Mouse (Mus musculus) CH12.LX (cell line): Measurements from ENCODE around the gene Ccdc159. TPM values are rescaled to one million over a fixed set of nuclear protein-coding genes. Genes with fewer than 3 reads are reported as not detected.

ENCODE experiments used
- DNase-seq: peaks from one replicate; pipeline ENCODE4 v3.0.0-alpha.2; 2013; ENCODE audit errors: extremely low read depth
- H3K27ac ChIP-seq: 2 replicates; pipeline ENCODE4 v1.5.1; 2012; ENCODE audit warnings: low read depth, mild to moderate bottlenecking, control low read depth, moderate library complexity; ENCODE audit not compliant: insufficient read depth
- H3K27me3 ChIP-seq: replicated peaks from 2 replicates; pipeline ENCODE3; 2012; ENCODE audit warnings: inconsistent platforms
- H3K36me3 ChIP-seq, 2 experiments: replicated peaks in 1 of 2; 2 replicates each; pipeline versions ENCODE3 to v1.6.1; 2012; ENCODE audit warnings: inconsistent platforms in 1 of 2, low read length in 1 of 2, mild to moderate bottlenecking in 1 of 2, mixed read lengths in 1 of 2, moderate library complexity in 1 of 2; ENCODE audit not compliant: control insufficient read depth in 1 of 2, insufficient read depth in 1 of 2
- H3K4me1 ChIP-seq, 2 experiments: 2 replicates each; pipeline ENCODE4 v1.6.1; 2012; ENCODE audit warnings: inconsistent platforms in 1 of 2, moderate library complexity in 1 of 2; ENCODE audit not compliant: insufficient read depth in 2 of 2, control insufficient read depth in 1 of 2
- H3K4me2 ChIP-seq: 2 replicates; pipeline ENCODE4 v1.6.1; 2012; ENCODE audit warnings: low read depth, mild to moderate bottlenecking, control low read depth; ENCODE audit not compliant: poor library complexity, insufficient read depth, severe bottlenecking
- H3K4me3 ChIP-seq, 3 experiments: fragments of 150-350 bp in 1 of 3; sonication (generic) in 1 of 3; replicated peaks in 1 of 3; 2 replicates each; pipeline versions ENCODE3 to v1.5.1; 2011 to 2012; ENCODE audit warnings: low read depth in 2 of 3, low read length in 2 of 3, mild to moderate bottlenecking in 2 of 3, moderate library complexity in 2 of 3, control low read depth in 1 of 3, improper control_type of control experiment in 1 of 3, inconsistent platforms in 1 of 3, mixed read lengths in 1 of 3; ENCODE audit not compliant: poor library complexity in 1 of 3
- H3K79me2 ChIP-seq: replicated peaks from 2 replicates; pipeline ENCODE4 v1.6.1; 2012; ENCODE audit warnings: mild to moderate bottlenecking, moderate library complexity; ENCODE audit not compliant: control insufficient read depth, poor library complexity, insufficient read depth, severe bottlenecking; ENCODE audit errors: extremely low read depth
- H3K9ac ChIP-seq: 2 replicates; pipeline ENCODE4 v1.6.1; 2012; ENCODE audit warnings: low read depth, mild to moderate bottlenecking, control low read depth, moderate library complexity; ENCODE audit not compliant: insufficient read depth
- H3K9me3 ChIP-seq: replicated peaks from 2 replicates; pipeline ENCODE3; 2012; ENCODE audit warnings: low read length, inconsistent platforms, mixed read lengths
- BHLHE40 ChIP-seq: IDR thresholded peaks from 2 replicates; pipeline ENCODE4 v1.6.1; 2011; ENCODE audit warnings: mild to moderate bottlenecking, low read depth, low read length, improper control_type of control experiment
- CHD2 ChIP-seq: IDR thresholded peaks from 2 replicates; pipeline ENCODE4 v1.6.1; 2011; ENCODE audit warnings: low read length, improper control_type of control experiment
- CTCF ChIP-seq, 2 experiments: IDR thresholded peaks in 1 of 2; conservative IDR thresholded peaks in 1 of 2; 2 replicates each; pipeline ENCODE4 v1.5.1; 2011 to 2012; ENCODE audit warnings: low read depth in 2 of 2, low read length in 2 of 2, improper control_type of control experiment in 1 of 2, inconsistent platforms in 1 of 2, mild to moderate bottlenecking in 1 of 2, moderate library complexity in 1 of 2
- ELF1 ChIP-seq: IDR thresholded peaks from 2 replicates; pipeline ENCODE4 v1.6.1; 2014; ENCODE audit warnings: low read depth, mild to moderate bottlenecking, inconsistent platforms, low read length, improper control_type of control experiment
- EP300 ChIP-seq: IDR thresholded peaks from 2 replicates; pipeline ENCODE4 v1.6.1; 2011; ENCODE audit warnings: low read length, improper control_type of control experiment
- ETS1 ChIP-seq: conservative IDR thresholded peaks from 2 replicates; pipeline ENCODE4 v1.6.1; 2012; ENCODE audit warnings: low read depth, mild to moderate bottlenecking, inconsistent platforms, low read length, improper control_type of control experiment, moderate library complexity
- GABPA ChIP-seq: IDR thresholded peaks from 2 replicates; pipeline ENCODE4 v1.6.1; 2012; ENCODE audit warnings: low read depth, low read length, improper control_type of control experiment, inconsistent platforms; ENCODE audit not compliant: insufficient replicate concordance
- HCFC1 ChIP-seq: IDR thresholded peaks from 2 replicates; pipeline ENCODE4 v1.6.1; 2012; ENCODE audit warnings: low read depth, mild to moderate bottlenecking, inconsistent platforms, low read length, improper control_type of control experiment
- JUN ChIP-seq: IDR thresholded peaks from 2 replicates; pipeline ENCODE4 v1.6.1; 2011; ENCODE audit warnings: low read depth, mild to moderate bottlenecking, low read length, improper control_type of control experiment, moderate library complexity; ENCODE audit not compliant: insufficient read depth
- JUND ChIP-seq: conservative IDR thresholded peaks from 2 replicates; pipeline ENCODE4 v1.6.1; 2011; ENCODE audit warnings: low read depth, low read length, improper control_type of control experiment
- MAFK ChIP-seq: IDR thresholded peaks from 2 replicates; pipeline ENCODE4 v1.6.1; 2011; ENCODE audit warnings: low read length, improper control_type of control experiment; ENCODE audit not compliant: insufficient replicate concordance
- MAX ChIP-seq: IDR thresholded peaks from 2 replicates; pipeline ENCODE4 v1.6.1; 2011; ENCODE audit warnings: low read length, improper control_type of control experiment
- MAZ ChIP-seq: IDR thresholded peaks from 2 replicates; pipeline ENCODE4 v1.6.1; 2012; ENCODE audit warnings: low read depth, mild to moderate bottlenecking, inconsistent platforms, low read length, improper control_type of control experiment, moderate library complexity
- MEF2A ChIP-seq: IDR thresholded peaks from 2 replicates; pipeline ENCODE4 v1.6.1; 2014; ENCODE audit warnings: low read depth, mild to moderate bottlenecking, inconsistent platforms, low read length, improper control_type of control experiment, borderline replicate concordance
- MXI1 ChIP-seq: IDR thresholded peaks from 2 replicates; pipeline ENCODE4 v1.6.1; 2011; ENCODE audit warnings: mild to moderate bottlenecking, low read depth, low read length, improper control_type of control experiment
- MYC ChIP-seq: IDR thresholded peaks from 2 replicates; pipeline ENCODE4 v1.6.1; 2011; ENCODE audit warnings: low read depth, mild to moderate bottlenecking, improper control_type of control experiment, low read length
- NELFE ChIP-seq: IDR thresholded peaks from 2 replicates; pipeline ENCODE4 v1.6.1; 2011; ENCODE audit warnings: low read depth, low read length, improper control_type of control experiment
- NRF1 ChIP-seq: IDR thresholded peaks from 2 replicates; pipeline ENCODE4 v1.6.1; 2014; ENCODE audit warnings: low read depth, mild to moderate bottlenecking, inconsistent platforms, low read length, improper control_type of control experiment, moderate library complexity
- POLR2A ChIP-seq: IDR thresholded peaks from 2 replicates; pipeline ENCODE4 v1.6.1; 2011; ENCODE audit warnings: low read depth, mild to moderate bottlenecking, improper control_type of control experiment, low read length
- RAD21 ChIP-seq: IDR thresholded peaks from 2 replicates; pipeline ENCODE4 v1.6.1; 2011; ENCODE audit warnings: low read depth, mild to moderate bottlenecking, low read length, improper control_type of control experiment, moderate library complexity
- RCOR1 ChIP-seq: conservative IDR thresholded peaks from 2 replicates; pipeline ENCODE4 v1.6.1; 2012; ENCODE audit warnings: low read depth, mild to moderate bottlenecking, inconsistent platforms, low read length, improper control_type of control experiment
- SIN3A ChIP-seq: IDR thresholded peaks from 2 replicates; pipeline ENCODE4 v1.6.1; 2012; ENCODE audit warnings: low read length, improper control_type of control experiment, inconsistent platforms
- SMC3 ChIP-seq: IDR thresholded peaks from 2 replicates; pipeline ENCODE4 v1.6.1; 2011; ENCODE audit warnings: low read depth, low read length, improper control_type of control experiment
- TBP ChIP-seq: conservative IDR thresholded peaks from 2 replicates; pipeline ENCODE4 v1.6.1; 2011; ENCODE audit warnings: low read depth, low read length, improper control_type of control experiment
- TCF12 ChIP-seq: IDR thresholded peaks from 2 replicates; pipeline ENCODE4 v1.6.1; 2014; ENCODE audit warnings: low read depth, mild to moderate bottlenecking, inconsistent platforms, low read length, improper control_type of control experiment
- UBTF ChIP-seq: IDR thresholded peaks from 2 replicates; pipeline ENCODE4 v1.6.1; 2012; ENCODE audit warnings: low read depth, mild to moderate bottlenecking, inconsistent platforms, low read length, improper control_type of control experiment, moderate library complexity
- USF1 ChIP-seq: IDR thresholded peaks from 2 replicates; pipeline ENCODE4 v1.6.1; 2014; ENCODE audit warnings: low read depth, mild to moderate bottlenecking, inconsistent platforms, low read length, improper control_type of control experiment
- USF2 ChIP-seq: conservative IDR thresholded peaks from 2 replicates; pipeline ENCODE4 v1.6.1; 2011; ENCODE audit warnings: low read depth, low read length, improper control_type of control experiment
- ZKSCAN1 ChIP-seq: IDR thresholded peaks from 2 replicates; pipeline ENCODE4 v1.6.1; 2012; ENCODE audit warnings: low read depth, inconsistent platforms, low read length, improper control_type of control experiment, borderline replicate concordance
- ZNF384 ChIP-seq: IDR thresholded peaks from 2 replicates; pipeline ENCODE4 v1.6.1; 2012; ENCODE audit warnings: low read depth, low read length, improper control_type of control experiment, inconsistent platforms
- dilution Hi-C: fragments of 300-500 bp; cut with MboI; formaldehyde crosslinking; loops from 2 replicates; pipeline ENCODE4 v1.14.3; 2020; ENCODE audit warnings: low sequenced_read_pairs; ENCODE audit not compliant: extremely low pct_unique_long_range_greater_than_20kb, extremely low pct_ligation_motif_present
- in situ Hi-C: fragments of 300-500 bp; cut with MboI; formaldehyde crosslinking; loops from 3 replicates; pipeline ENCODE4 v1.14.3; 2019; ENCODE audit warnings: low sequenced_read_pairs, low pct_ligation_motif_present, low pct_unique_long_range_greater_than_20kb, mixed read lengths
- polyA plus RNA-seq: library from polyadenylated mRNA; unstranded; fragments of >175 nt; gene quantifications from 2 replicates; pipeline ENCODE4 v1.2.1, GENCODE M21; 2012; ENCODE audit warnings: low read depth; ENCODE audit not compliant: insufficient read length
- total RNA-seq, 2 experiments: library from RNA; depleted of rRNA; stranded (reverse); fragments of 300-350 nt in 1 of 2; fragments of >200 nt in 1 of 2; gene quantifications; 2 replicates each; pipeline ENCODE4 v1.2.3; 2012 to 2014

Ccdc159 gene
- total and polyA plus RNA-seq, 3 experiments: not detected

DNA sequence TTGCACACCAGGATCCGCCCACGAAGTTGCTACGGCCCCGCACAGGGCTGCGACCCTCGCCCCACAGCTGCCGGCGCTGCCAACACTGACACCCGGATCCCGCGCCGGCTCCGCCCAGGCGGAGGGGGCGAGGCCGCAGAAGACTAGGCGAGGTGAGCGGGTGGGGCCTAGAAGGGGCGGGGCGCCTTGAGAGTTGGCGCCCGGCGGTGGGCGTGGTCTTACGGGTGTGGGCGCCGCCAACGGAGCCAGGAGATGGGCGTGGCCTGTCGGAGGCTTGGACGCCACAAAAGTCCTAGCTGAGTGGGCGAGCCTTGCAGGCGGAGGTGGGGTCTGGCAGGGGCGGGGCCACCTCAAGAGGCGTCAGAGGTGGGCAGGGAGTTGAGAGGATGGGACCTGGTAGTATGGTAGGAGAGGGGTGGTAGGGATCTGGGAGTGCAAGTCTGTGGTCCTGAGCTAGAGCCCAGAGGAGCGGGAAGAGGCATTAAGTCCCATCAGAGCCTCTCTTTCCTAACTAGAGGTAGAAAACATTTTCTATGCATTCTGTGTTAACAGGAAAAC lies 9.2 kb upstream of the Ccdc159 start, which contains the start of gene Rab3d:
Rab3d (minus strand) TSS at position 158 of the 558 bp plus-strand sequence.
- Histone ChIP-seq H3K4me2 (peak within 1 kb of the TSS; percentile 60), H3K36me3 (no peaks in the 10 kb centered on the region), H3K9me3 (no peaks in the 10 kb centered on the region), H3K4me3 (peak within 1 kb of the TSS; percentile 53 to 73 (median 53)), H3K27me3 (peaks cover 51% of the 10 kb centered on the region), H3K4me1 (peaks cover 10 to 11% of the 10 kb centered on the region in 2 experiments; a peak in 3 of 4 replicates), H3K79me2 (no peaks in the 10 kb centered on the region), H3K27ac (no peak within 1 kb of the TSS), H3K9ac (peak within 1 kb of the TSS; percentile 35)
- no peak for TF ChIP-seq USF2
- no peak for TF ChIP-seq ETS1
- TF ChIP-seq CHD2: no peak
- no peak for TF ChIP-seq SMC3
- TF ChIP-seq SIN3A: peak; percentile 66; the same call in 1 of the 2 replicates
- no peak for TF ChIP-seq EP300
- TF ChIP-seq MEF2A: no peak
- TF ChIP-seq ZNF384: no peak
- peak; percentile 50; the same call in 1 of the 2 replicates for TF ChIP-seq TCF12
- no peak for TF ChIP-seq UBTF
- TF ChIP-seq MAZ: peak; percentile 59; the same call in 1 of the 2 replicates
- no peak; the same call in 1 of the 2 replicates for TF ChIP-seq NELFE
- no peak for TF ChIP-seq MAFK
- no peak for TF ChIP-seq CTCF (conservative IDR thresholded peaks at IDR 0.05 in 1 of 2, IDR thresholded peaks at IDR 0.05 in 1 of 2; ENCODE audit: low read depth in 2 of 2, low read length in 2 of 2)
- no peak for TF ChIP-seq ELF1
- TF ChIP-seq ZKSCAN1: no peak
- peak; percentile 18; the same call in 1 of the 2 replicates for TF ChIP-seq HCFC1
- TF ChIP-seq POLR2A: peak; percentile 48
- TF ChIP-seq BHLHE40: 0 out of 2 replicates have a peak, but pooled peaks have one; percentile 21
- TF ChIP-seq RAD21: no peak
- TF ChIP-seq MYC: no peak
- TF ChIP-seq NRF1: no peak
- no peak for TF ChIP-seq GABPA
- TF ChIP-seq RCOR1: no peak
- TF ChIP-seq JUN: no peak
- TF ChIP-seq USF1: no peak
- TF ChIP-seq MAX: no peak
- TF ChIP-seq JUND: no peak
- TF ChIP-seq MXI1: peak; percentile 61
- TF ChIP-seq TBP: no peak
- dilution Hi-C loops (no loop called here), in situ Hi-C loops (no loop called here)
- peak; percentile 96 for DNase-seq
